Mouse (Mus musculus) erythroblast, adult 5-6 weeks (primary cell): Measurements from ENCODE around the gene Trappc4. TPM values are rescaled to one million over a fixed set of nuclear protein-coding genes. Genes with fewer than 3 reads are reported as not detected.
A peak's percentile ranks its signal among the peaks of the same experiment; 100 is the strongest.
"Not testable (repeated sequence)": the region's sequence is repeated elsewhere in the genome, so short reads cannot be mapped to it uniquely, and the experiment has no call there.

Experiments
- ATAC-seq: replicated peaks from 2 replicates; pipeline ENCODE4 v1.8.0; 2016; ENCODE audit warnings: moderate number of reproducible peaks, mild to moderate bottlenecking, moderate TSS enrichment, inconsistent platforms; ENCODE audit not compliant: poor library complexity, low FRiP score, severe bottlenecking
- total RNA-seq, 2 experiments: library from RNA; stranded (forward) in 1 of 2; stranded (reverse) in 1 of 2; fragments of 150-400 nt in 1 of 2; fragments of 200-764, 138-1000 nt in 1 of 2; gene quantifications; 2 replicates each; pipeline versions ENCODE4 v1.2.3 to v1.2.4; 2015 to 2017; ENCODE audit warnings: low replicate concordance in 2 of 2

Gene Trappc4
- 27.0 and 53.0 TPM in 2 replicates for total RNA-seq (2015; ENCODE audit: low replicate concordance)
- 2.5 and 12.2 TPM in 2 replicates for total RNA-seq (2017; ENCODE audit: low replicate concordance)

- ATAC-seq, result peak; percentile 96
These were observed at the start of gene Trappc4, which contains the start of gene Rps25 for GRCm38 (mm10) chr9:44406906-44407751. Trappc4 (minus strand) TSS chr9:44407600. Rps25 (plus strand) TSS chr9:44407139.

- ATAC-seq, result no peak
These were observed 47.5 kb upstream of the Trappc4 start, which contains the start of gene Upk2 for GRCm38 (mm10) chr9:44454891-44455220. Upk2 (minus strand) TSS chr9:44454976.

- peak; percentile 75 for ATAC-seq
These were observed 46.9 kb upstream of the Trappc4 start for GRCm38 (mm10) chr9:44454132-44454890.

- no peak for ATAC-seq
These were observed 43.0 kb upstream of the Trappc4 start for GRCm38 (mm10) chr9:44450387-44450786.

- ATAC-seq, result not testable (repeated sequence)
These were observed 37.1 kb upstream of the Trappc4 start for GRCm38 (mm10) chr9:44444402-44445025.

- ATAC-seq, result no peak
These were observed 33.6 kb upstream of the Trappc4 start, which contains the start of gene Foxr1 for GRCm38 (mm10) chr9:44440961-44441360. Foxr1 (minus strand) TSS chr9:44441136.

GRCm38 (mm10) chr9:44435747-44436146 is 28.3 kb upstream of the Trappc4 start:
- ATAC-seq, result no peak

- no peak for ATAC-seq
These were observed 25.3 kb upstream of the Trappc4 start for GRCm38 (mm10) chr9:44432577-44433185.

- ATAC-seq, result no peak
These were observed 16.2 kb upstream of the Trappc4 start for GRCm38 (mm10) chr9:44423576-44423975.

- ATAC-seq, result no peak
These were observed 13.0 kb upstream of the Trappc4 start for GRCm38 (mm10) chr9:44420280-44420898.

- not testable (repeated sequence) for ATAC-seq
These were observed 12.3 kb upstream of the Trappc4 start for GRCm38 (mm10) chr9:44419730-44420129.

GRCm38 (mm10) chr9:44418519-44419385 is 11.4 kb upstream of the Trappc4 start, which contains the start of gene Ccdc84:
Ccdc84 (minus strand) TSS chr9:44418569.
- no peak for ATAC-seq

GRCm38 (mm10) chr9:44417892-44418363 is 10.5 kb upstream of the Trappc4 start:
- peak; percentile 97 for ATAC-seq

GRCm38 (mm10) chr9:44417156-44417891 is 9.9 kb upstream of the Trappc4 start:
- peak; percentile 65 for ATAC-seq

GRCm38 (mm10) chr9:44412781-44413180 is 5.4 kb upstream of the Trappc4 start:
- ATAC-seq, result no peak

GRCm38 (mm10) chr9:44412306-44412705 is 4.9 kb upstream of the Trappc4 start:
- ATAC-seq, result no peak

GRCm38 (mm10) chr9:44411601-44412130 is 4.3 kb upstream of the Trappc4 start:
- no peak for ATAC-seq
